Mouse (Mus musculus) forebrain, embryonic 13.5 days (tissue): ENCODE measurements around the gene Arl6ip4. TPM values are rescaled to one million over a fixed set of nuclear protein-coding genes. Genes with fewer than 3 reads are reported as not detected.

Source experiments
- ATAC-seq: fragments of 200-750 bp; cut with Nextera tagmentation; 2 replicates; pipeline ENCODE4 v1.8.0; 2017
- H3K27ac ChIP-seq: fragments of 300-500 bp; sonication (generic); 2 replicates; pipeline ENCODE4 v1.5.1; 2015; ENCODE audit warnings: inconsistent platforms, mild to moderate bottlenecking, moderate library complexity
- H3K27me3 ChIP-seq: fragments of 300-500 bp; sonication (generic); 2 replicates; pipeline ENCODE4 v1.6.1; 2015; ENCODE audit warnings: mild to moderate bottlenecking, inconsistent platforms
- H3K36me3 ChIP-seq: fragments of 300-500 bp; sonication (generic); 2 replicates; pipeline ENCODE4 v1.6.1; 2015; ENCODE audit warnings: mild to moderate bottlenecking, inconsistent platforms; ENCODE audit not compliant: poor library complexity, severe bottlenecking
- H3K4me1 ChIP-seq: fragments of 300-500 bp; sonication (generic); 2 replicates; pipeline ENCODE4 v1.6.1; 2015; ENCODE audit warnings: inconsistent platforms
- H3K4me2 ChIP-seq: fragments of 300-500 bp; sonication (generic); 2 replicates; pipeline ENCODE4 v1.6.1; 2015; ENCODE audit warnings: inconsistent platforms, mild to moderate bottlenecking, moderate library complexity
- H3K4me3 ChIP-seq: fragments of 300-500 bp; sonication (generic); 2 replicates; pipeline ENCODE4 v1.5.1; 2015; ENCODE audit warnings: mild to moderate bottlenecking, inconsistent platforms
- H3K9ac ChIP-seq: fragments of 300-500 bp; sonication (generic); 2 replicates; pipeline ENCODE4 v1.6.1; 2015; ENCODE audit warnings: mild to moderate bottlenecking, inconsistent platforms
- H3K9me3 ChIP-seq: fragments of 300-500 bp; sonication (generic); replicated peaks from 2 replicates; pipeline ENCODE4 v1.6.1; 2016; ENCODE audit warnings: inconsistent platforms
- WGBS: fragments of 180-500 bp; shearing (Covaris S2); methylation state at CpG from one replicate; pipeline ENCODE4 v1.1.7; 2015; 5-methylcytosine and 5-hydroxymethylcytosine counted together
- polyA plus RNA-seq: library from polyadenylated mRNA; unstranded; fragments of >200 nt; fragmentation: Nextera tagmentation; extraction: Ambion mirVana; gene quantifications from 2 replicates; pipeline ENCODE4 v1.2.1, GENCODE M21; 2015

Gene Arl6ip4
- polyA plus RNA-seq, 1 experiment from 2014 or later: 83.0 TPM

DNA sequence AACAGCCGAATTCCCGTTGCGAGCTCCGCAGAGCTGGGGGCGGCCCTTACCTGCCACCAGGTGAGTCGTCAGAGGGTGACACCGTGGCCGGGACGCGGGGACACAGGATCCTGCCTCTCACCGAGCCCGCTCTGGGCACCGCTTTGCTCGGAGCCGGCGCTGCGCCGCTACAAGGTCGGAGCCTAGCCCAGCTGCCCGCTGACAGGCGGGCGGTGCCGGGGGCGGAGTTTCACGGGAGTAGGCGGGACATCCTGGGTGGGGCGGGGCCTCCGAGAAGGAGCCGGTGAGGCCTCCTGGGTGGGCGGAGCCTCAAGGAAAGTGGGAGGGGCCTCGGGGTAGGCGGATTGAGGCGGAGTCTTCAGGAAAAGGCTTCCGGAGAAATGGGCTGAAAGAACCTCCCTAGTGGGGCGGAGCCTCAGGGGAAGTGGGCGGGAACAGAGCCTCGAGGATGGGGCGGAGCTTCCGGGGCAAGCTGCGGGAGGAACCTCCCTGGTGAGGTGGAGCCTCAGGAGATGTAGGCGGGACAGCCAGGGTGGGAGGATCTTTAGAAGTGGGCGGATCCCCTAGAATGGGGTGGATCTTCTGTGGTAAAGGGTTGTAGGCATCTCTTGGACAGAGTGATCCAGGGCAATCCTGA, 20.2 kb upstream of the Arl6ip4 start, which contains the start of gene Abcb9:
TSS of gene Abcb9 (minus strand) at position 203 of the 637 bp plus-strand sequence.
- peak within 1 kb of the TSS; percentile 66 for H3K4me2 ChIP-seq
- H3K9me3 ChIP-seq: 0 out of 2 replicates have a peak, but pooled peaks cover 4% of the 10 kb centered on the region
- ATAC-seq: peak; percentile 74
- H3K27me3 ChIP-seq: peaks cover 18% of the 10 kb centered on the region
- H3K9ac ChIP-seq: peak within 1 kb of the TSS; percentile 52
- peak within 1 kb of the TSS; percentile 40 for H3K4me3 ChIP-seq
- WGBS: 1% methylated on average over 42 of the region's 42 CpGs
- peaks cover 18% of the 10 kb centered on the region for H3K4me1 ChIP-seq
- no peak within 1 kb of the TSS for H3K27ac ChIP-seq
- H3K36me3 ChIP-seq: no peaks in the 10 kb centered on the region

DNA sequence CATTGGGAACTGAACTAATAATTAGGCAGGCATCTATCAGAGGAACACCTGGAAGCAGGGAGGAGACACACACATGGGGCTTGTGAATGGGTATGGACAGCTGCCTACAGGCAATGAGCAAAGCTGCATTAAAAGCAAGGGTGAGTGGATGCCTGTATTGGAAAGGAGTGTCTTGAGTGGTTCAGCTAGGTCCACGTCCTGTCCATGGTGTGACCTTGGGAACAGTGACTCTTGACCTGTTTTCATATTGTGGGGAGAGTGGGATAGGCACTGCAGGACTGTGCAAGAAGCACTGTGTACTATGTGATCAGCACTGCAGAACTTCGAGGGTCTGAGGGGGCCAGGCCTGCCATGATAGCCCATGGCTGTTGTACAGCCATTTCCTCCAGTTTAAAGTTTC, 17.0 kb upstream of the Arl6ip4 start:
- Histone ChIP-seq H3K9ac (no peak overlapping the region), H3K4me2 (no peak overlapping the region), H3K4me1 (peaks cover 10% of the 10 kb centered on the region), H3K36me3 (no peaks in the 10 kb centered on the region), H3K4me3 (no peak overlapping the region), H3K27ac (no peak overlapping the region), H3K27me3 (peaks cover 18% of the 10 kb centered on the region), H3K9me3 (0 out of 2 replicates have a peak, but pooled peaks cover 4% of the 10 kb centered on the region)
- no peak for ATAC-seq
- 80% methylated on average over 2 of the region's 2 CpGs for WGBS

DNA sequence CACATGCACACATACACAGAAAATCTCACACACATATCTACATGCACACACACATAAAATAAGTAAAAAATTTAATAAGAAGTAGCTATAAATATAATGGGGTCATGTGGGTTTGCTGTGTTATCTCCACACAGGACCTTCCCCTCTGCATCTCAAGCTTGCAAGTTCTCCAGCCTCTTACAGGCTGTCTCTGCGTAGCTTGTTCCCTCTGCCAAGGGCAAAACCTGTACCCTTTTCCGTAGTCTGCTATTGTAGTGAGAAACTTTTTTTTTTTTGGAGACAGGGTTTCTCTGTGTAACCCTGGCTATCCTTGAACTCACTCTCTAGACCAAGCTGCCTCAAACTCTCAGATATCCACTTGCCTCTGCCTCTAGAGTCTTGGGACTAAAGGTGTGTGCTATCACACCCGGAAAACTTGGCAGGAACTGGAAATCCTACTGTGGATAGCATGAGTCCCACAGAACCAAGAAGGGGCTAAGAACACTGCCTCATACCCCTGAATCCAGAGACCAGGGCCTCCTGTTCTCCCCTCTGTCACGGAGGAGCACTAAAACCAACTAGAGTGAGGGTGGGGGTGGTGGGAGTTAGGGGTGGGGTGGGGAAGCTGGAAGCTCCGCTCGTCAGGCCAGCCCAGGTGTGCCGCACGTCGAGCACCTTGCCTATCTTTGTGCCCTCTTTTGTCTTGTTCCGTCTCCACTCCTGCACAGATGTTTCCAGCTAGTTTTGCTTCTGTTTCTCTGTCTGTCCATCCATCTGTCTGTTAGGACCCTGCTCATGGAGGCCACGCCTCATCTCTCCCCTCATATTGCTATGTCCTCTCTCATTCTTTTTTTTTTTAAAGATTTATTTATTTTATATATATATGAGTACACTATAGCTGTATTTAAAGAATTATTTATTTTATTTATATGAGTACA, 15.5 kb upstream of the Arl6ip4 start:
- 92% methylated on average over 11 of the region's 11 CpGs for WGBS
- Histone ChIP-seq H3K9ac (no peak overlapping the region), H3K4me3 (no peak overlapping the region), H3K27me3 (peaks cover 7% of the 10 kb centered on the region), H3K36me3 (no peaks in the 10 kb centered on the region), H3K27ac (no peak overlapping the region), H3K9me3 (0 out of 2 replicates have a peak, but pooled peaks cover 4% of the 10 kb centered on the region), H3K4me1 (peaks cover 5% of the 10 kb centered on the region), H3K4me2 (no peak overlapping the region)
- ATAC-seq: no peak

DNA sequence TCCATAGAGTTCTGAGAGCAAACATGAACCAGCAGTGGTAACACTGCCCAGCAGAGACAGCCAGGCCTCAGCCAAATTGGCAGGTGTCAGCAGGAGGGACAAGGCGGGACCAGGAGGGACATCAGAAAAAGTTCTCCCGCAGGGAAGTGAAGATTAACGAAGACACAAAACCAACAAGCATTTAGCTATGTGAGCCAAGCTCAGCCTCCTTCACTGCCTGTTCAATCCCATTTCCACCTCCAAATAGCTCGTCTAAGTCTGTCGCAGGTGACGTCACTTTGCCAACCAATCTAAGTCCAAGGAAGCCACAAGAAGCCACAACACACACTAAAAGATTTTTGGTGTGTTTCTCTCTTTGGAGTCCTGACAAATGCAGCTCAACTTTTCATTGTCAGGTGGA, 13.6 kb upstream of the Arl6ip4 start:
- no peaks in the 10 kb centered on the region for H3K27me3 ChIP-seq
- no peak overlapping the region for H3K9ac ChIP-seq
- H3K9me3 ChIP-seq: no peaks in the 10 kb centered on the region
- H3K27ac ChIP-seq: no peak overlapping the region
- no peak overlapping the region for H3K4me2 ChIP-seq
- no peaks in the 10 kb centered on the region for H3K4me1 ChIP-seq
- H3K4me3 ChIP-seq: no peak overlapping the region
- 81% methylated on average over 6 of the region's 6 CpGs for WGBS
- no peak for ATAC-seq
- H3K36me3 ChIP-seq: no peaks in the 10 kb centered on the region

DNA sequence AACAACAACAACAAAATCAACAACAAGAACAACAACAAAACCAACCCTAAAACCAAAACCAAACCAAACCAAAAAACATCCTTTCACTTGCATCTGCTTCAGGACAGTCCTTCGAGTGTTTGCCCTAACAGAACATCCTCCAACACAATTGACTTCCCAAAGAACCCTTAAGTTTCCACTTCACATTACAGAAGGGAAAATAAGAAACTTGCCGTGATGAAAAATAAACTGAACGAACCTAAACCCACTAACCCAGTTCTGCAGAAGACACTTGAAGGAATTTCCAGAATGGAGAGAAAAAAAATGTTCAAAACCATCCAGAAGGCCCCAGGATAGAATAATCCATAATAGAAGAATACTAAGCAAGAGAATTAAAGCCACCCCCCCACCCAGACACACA, 12.9 kb upstream of the Arl6ip4 start:
- no peaks in the 10 kb centered on the region for H3K9me3 ChIP-seq
- no peak overlapping the region for H3K27ac ChIP-seq
- no peak for ATAC-seq
- no peaks in the 10 kb centered on the region for H3K36me3 ChIP-seq
- no peak overlapping the region for H3K4me2 ChIP-seq
- no peak overlapping the region for H3K4me3 ChIP-seq
- no peaks in the 10 kb centered on the region for H3K27me3 ChIP-seq
- no peak overlapping the region for H3K9ac ChIP-seq
- H3K4me1 ChIP-seq: no peaks in the 10 kb centered on the region
- WGBS: 86% methylated on average over 3 of the region's 3 CpGs

DNA sequence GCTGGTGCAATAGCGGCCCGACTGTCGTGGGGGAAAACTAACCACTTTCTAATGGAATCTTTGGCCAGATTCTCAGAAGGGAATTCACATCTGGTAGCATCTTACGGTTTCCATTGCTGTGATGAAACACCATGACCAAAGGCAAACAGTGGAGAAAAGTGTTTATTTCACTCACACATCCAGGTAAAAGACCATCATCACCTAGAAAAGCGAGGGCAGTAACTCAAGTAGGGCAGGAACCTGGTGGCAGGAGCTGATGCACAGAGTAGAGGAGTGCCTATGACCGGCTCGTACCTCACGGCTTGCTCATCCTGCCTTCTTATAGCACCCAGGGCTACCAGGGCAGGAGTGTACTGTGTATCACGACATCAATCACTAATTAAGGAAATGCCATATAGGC, 12.3 kb upstream of the Arl6ip4 start:
- no peaks in the 10 kb centered on the region for H3K4me1 ChIP-seq
- no peak for ATAC-seq
- 92% methylated on average over 9 of the region's 9 CpGs for WGBS

DNA sequence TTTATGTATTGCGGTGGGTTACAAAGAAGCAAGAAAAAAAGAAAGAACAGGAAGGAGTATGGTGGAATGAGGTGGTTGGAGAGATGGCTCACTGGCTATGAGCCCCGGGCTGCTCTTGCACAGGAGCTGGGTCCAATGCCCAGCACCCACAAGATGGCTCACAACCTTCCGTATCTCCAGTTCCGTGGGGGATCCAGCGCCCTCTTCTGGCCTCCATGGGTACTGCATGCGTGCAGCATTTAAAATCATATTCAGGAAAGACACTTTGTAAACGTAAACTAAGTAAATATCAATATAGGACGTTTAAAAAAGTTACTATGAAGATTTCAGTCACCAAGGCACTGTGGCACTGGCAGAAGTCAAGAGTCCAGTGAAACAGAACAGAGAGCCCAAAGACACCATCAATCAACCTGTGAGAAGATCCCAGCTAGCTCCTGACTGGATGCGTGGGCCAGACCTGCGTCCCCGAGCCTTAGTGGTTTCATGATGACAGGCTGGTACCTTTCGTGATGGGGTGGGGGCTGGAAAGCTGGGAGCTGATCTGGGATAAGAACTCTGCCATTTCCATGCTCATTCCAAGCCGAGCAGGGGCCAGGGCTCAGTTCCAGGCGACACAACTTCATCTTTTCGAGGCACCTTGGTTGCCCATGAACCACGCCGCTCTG, 4.7 kb upstream of the Arl6ip4 start:
- Histone ChIP-seq H3K4me2 (peak overlapping the region; percentile 92), H3K4me1 (peaks cover 26% of the 10 kb centered on the region), H3K4me3 (peak overlapping the region; percentile 93), H3K36me3 (peaks cover 9% of the 10 kb centered on the region; the same call in 1 of the 2 replicates), H3K9me3 (no peaks in the 10 kb centered on the region), H3K9ac (peak overlapping the region; percentile 79), H3K27me3 (no peaks in the 10 kb centered on the region), H3K27ac (peak overlapping the region; percentile 80; the same call in 1 of the 2 replicates)
- 21% methylated on average over 17 of the region's 17 CpGs for WGBS
- ATAC-seq: no peak

More for the DNA sequence above, 12.3 kb upstream of the Arl6ip4 start:
- no peak overlapping the region for H3K9ac ChIP-seq
- no peak overlapping the region for H3K27ac ChIP-seq
- no peaks in the 10 kb centered on the region for H3K9me3 ChIP-seq
- H3K36me3 ChIP-seq: no peaks in the 10 kb centered on the region
- H3K4me3 ChIP-seq: no peak overlapping the region
- no peaks in the 10 kb centered on the region for H3K27me3 ChIP-seq
- no peak overlapping the region for H3K4me2 ChIP-seq

DNA sequence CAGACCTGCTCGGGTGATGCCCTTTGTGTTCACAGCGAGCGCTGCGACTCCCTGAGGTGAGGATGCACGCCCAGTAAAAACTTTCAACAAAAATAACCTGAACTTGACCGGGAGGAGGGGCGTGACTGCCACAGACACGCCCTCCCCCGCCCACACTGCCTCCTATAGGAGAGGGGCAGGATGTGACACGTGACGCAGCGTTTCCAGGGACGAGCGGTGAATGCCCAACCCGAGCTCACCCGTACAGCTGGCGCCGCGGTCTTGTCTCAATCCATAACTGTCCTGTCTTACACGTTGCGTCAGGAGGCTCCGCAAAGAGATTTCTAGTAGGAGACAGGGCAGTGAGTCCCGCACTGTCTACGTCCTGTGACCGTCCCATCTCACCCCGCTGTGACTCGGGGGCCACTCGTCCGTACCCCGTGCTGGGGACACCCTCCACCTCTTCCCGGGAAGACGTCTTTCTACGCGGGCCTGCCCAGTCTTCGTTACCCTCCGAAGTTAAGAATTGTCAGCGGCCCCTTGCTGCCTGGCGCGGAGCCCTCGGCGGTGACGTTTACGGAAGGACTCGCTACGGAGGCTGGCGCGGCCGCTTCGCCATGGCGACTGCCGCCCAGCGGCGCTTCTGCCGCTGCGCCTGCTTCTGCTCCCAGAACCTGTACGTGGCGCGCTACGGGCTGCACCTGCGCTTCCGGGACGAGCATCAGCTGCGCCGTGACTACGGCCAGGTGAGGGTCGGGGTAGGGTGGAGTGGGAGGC, 4.0 kb upstream of the Arl6ip4 start, which contains the start of gene Ogfod2:
TSS of gene Ogfod2 (plus strand) at position 556 of the 756 bp plus-strand sequence.
- Histone ChIP-seq H3K9me3 (no peaks in the 10 kb centered on the region), H3K36me3 (peaks cover 9% of the 10 kb centered on the region; the same call in 1 of the 2 replicates), H3K9ac (peak within 1 kb of the TSS; percentile 79), H3K4me3 (peak within 1 kb of the TSS; percentile 93), H3K27me3 (no peaks in the 10 kb centered on the region), H3K4me1 (peaks cover 32% of the 10 kb centered on the region), H3K27ac (peak within 1 kb of the TSS; percentile 80), H3K4me2 (peak within 1 kb of the TSS; percentile 92)
- under 1% methylated on average over 66 of the region's 66 CpGs for WGBS
- ATAC-seq: peak; percentile 97

DNA sequence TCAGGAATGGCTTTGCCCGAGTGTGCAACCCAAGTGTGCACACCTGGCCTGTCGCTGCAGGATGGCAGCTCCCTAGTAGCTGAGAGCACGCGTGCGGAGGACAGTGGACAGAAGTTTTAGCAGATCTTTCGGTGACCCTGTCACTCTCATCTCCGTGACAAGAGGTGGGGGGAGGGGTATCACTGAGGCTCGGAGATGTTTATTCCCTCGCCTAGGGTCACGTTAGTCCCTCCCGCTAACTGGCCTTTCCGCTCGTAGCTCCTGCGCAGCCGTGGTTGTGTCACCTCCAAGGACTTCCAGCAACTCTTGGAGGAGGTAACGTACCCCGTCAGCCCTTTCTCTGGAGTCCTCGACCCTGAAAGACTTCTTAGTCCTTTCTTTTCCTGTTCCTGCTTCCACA, 3.4 kb upstream of the Arl6ip4 start:
- 2% methylated on average over 18 of the region's 18 CpGs for whole genome bisulfite sequencing
- H3K27me3 ChIP-seq: no peaks in the 10 kb centered on the region
- no peaks in the 10 kb centered on the region for H3K9me3 ChIP-seq
- peaks cover 38% of the 10 kb centered on the region for H3K4me1 ChIP-seq
- peak overlapping the region; percentile 92 for H3K4me2 ChIP-seq
- peaks cover 15% of the 10 kb centered on the region; the same call in 1 of the 2 replicates for H3K36me3 ChIP-seq
- H3K27ac ChIP-seq: peak overlapping the region; percentile 66
- H3K4me3 ChIP-seq: peak overlapping the region; percentile 93
- no peak for ATAC-seq
- peak overlapping the region; percentile 79 for H3K9ac ChIP-seq

DNA sequence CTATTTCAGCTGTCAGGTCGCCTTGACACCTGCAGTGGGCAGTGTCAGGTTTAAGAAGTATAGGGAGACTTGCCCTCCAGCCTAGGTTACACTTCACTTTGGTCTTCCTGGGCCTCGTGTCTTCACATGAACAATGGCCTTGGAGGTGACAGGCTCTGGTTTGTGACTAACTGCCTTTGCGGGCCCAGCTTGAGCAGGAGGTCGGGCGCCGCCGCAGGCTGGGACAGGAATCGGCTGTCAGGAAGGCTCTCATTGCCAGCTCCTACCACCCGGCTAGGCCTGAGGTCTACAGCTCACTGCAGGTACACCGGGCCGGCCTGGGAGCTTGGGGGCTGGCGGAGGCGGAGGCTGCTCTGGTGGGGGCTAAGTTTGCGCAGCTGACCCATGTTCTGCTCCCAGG, 2.9 kb upstream of the Arl6ip4 start:
- Histone ChIP-seq H3K9ac (peak overlapping the region; percentile 79), H3K4me2 (peak overlapping the region; percentile 92), H3K4me1 (peaks cover 41% of the 10 kb centered on the region), H3K36me3 (peaks cover 20% of the 10 kb centered on the region), H3K27me3 (no peaks in the 10 kb centered on the region), H3K9me3 (no peaks in the 10 kb centered on the region), H3K4me3 (peak overlapping the region; percentile 93), H3K27ac (0 out of 2 replicates have a peak overlapping the region, but pooled peaks have one; percentile 66)
- no peak for ATAC-seq
- 16% methylated on average over 14 of the region's 14 CpGs for WGBS
